Mouse (Mus musculus) Patski (cell line): ENCODE data around the gene Map2k6. TPM values are rescaled to one million over a fixed set of nuclear protein-coding genes. Genes with fewer than 3 reads are reported as not detected.
A peak's percentile ranks its signal among the peaks of the same experiment; 100 is the strongest.

Source experiments
- ATAC-seq: fragments of 100-300 bp; one replicate; pipeline ENCODE4 v1.8.0; 2021
- CTCF ChIA-PET: fragments of 350-600 bp; sonication (Branson Sonifier 250); formaldehyde crosslinking; loops from one replicate; lab custom pipeline; 2022; ENCODE audit warnings: inconsistent platforms; lab: Charles Lee
- POLR2A ChIA-PET: fragments of 350-600 bp; sonication (Branson Sonifier 250); formaldehyde crosslinking; loops from one replicate; lab custom pipeline; 2022; ENCODE audit warnings: antibody characterized with exemption, inconsistent platforms; lab: Charles Lee
- DNase-seq: peaks from one replicate; pipeline ENCODE4 v3.0.0-alpha.2; 2011; ENCODE audit warnings: low read depth, low spot score
- H3K27me3 ChIP-seq: fragments of 371-371 bp; one replicate; pipeline ENCODE4 v1.5.1; 2021
- CTCF ChIP-seq: fragments of 100-300 bp; IDR thresholded peaks from one replicate; pipeline ENCODE4 v1.5.1; 2021
- in situ Hi-C: fragments of 300-500 bp; cut with MboI; formaldehyde crosslinking; loops from 3 replicates; pipeline ENCODE4 v1.11.1; 2018; ENCODE audit warnings: low pct_unique_long_range_greater_than_20kb, mixed read lengths
- polyA plus RNA-seq: library from polyadenylated mRNA; unstranded; gene quantifications from one replicate; pipeline ENCODE4 v1.2.3, GENCODE M21; 2021

Gene Map2k6
- polyA plus RNA-seq, 1 experiment from 2014 or later: 14.3 TPM

GRCm38 (mm10) chr11:110400283-110400682, 1.4 kb downstream of the Map2k6 start:
- POLR2A ChIA-PET: interaction anchor here (1.1 kb wide), 1 partner anchor 46 kb away, joined by 6 read pairs; no protein-coding TSS in a partner anchor
- in situ Hi-C loops: no loop called here

GRCm38 (mm10) chr11:110402671-110403070, 3.7 kb downstream of the Map2k6 start:
- no peak for TF ChIP-seq CTCF
- ChIA-PET CTCF (interaction anchor here (0.7 kb wide), 1 partner anchor 37 kb away, joined by 4 read pairs; no protein-coding TSS in a partner anchor), POLR2A (no interaction called here)
- in situ Hi-C loops: no loop called here
- no peak for DNase-seq
- no peaks in the 10 kb centered on the region for H3K27me3 ChIP-seq
- ATAC-seq: no peak

More at GRCm38 (mm10) chr11:110400283-110400682, 1.4 kb downstream of the Map2k6 start:
- no peak for DNase-seq
- ATAC-seq: no peak
- TF ChIP-seq CTCF: no peak
- CTCF ChIA-PET: no interaction called here
- H3K27me3 ChIP-seq: no peaks in the 10 kb centered on the region

- no peak for TF ChIP-seq CTCF
- DNase-seq (no peak), ATAC-seq (no peak)
- CTCF ChIA-PET: no interaction called here
- POLR2A ChIA-PET: no interaction called here
- no peaks in the 10 kb centered on the region for H3K27me3 ChIP-seq
- in situ Hi-C loops: no loop called here
Observed at GRCm38 (mm10) chr11:110403602-110404001, 4.7 kb downstream of the Map2k6 start.

GRCm38 (mm10) chr11:110405607-110406006, 6.7 kb downstream of the Map2k6 start:
- DNase-seq (no peak), ATAC-seq (no peak)
- POLR2A ChIA-PET: no interaction called here
- no peaks in the 10 kb centered on the region for H3K27me3 ChIP-seq
- in situ Hi-C loops: no loop called here
- TF ChIP-seq CTCF: no peak
- CTCF ChIA-PET: no interaction called here

GRCm38 (mm10) chr11:110409131-110409530, 10.2 kb downstream of the Map2k6 start:
- no peak for DNase-seq
- in situ Hi-C loops: no loop called here
- TF ChIP-seq CTCF: no peak
- CTCF ChIA-PET: interaction anchor here (0.7 to 2.8 kb wide), 6 partner anchors 10 to 74 kb away, joined by 3 to 8 read pairs (median 4); partner anchors contain the start of gene Map2k6
- POLR2A ChIA-PET: no interaction called here
- ATAC-seq: no peak
- H3K27me3 ChIP-seq: no peaks in the 10 kb centered on the region

- in situ Hi-C loops: no loop called here
- ATAC-seq: no peak
- DNase-seq: no peak
- no peaks in the 10 kb centered on the region for H3K27me3 ChIP-seq
- ChIA-PET POLR2A (no interaction called here), CTCF (interaction anchor here (0.7 to 2.8 kb wide), 6 partner anchors 10 to 74 kb away, joined by 3 to 8 read pairs (median 4); partner anchors contain the start of gene Map2k6)
- peak; percentile 69 for TF ChIP-seq CTCF
Observed at GRCm38 (mm10) chr11:110409776-110410175, 10.9 kb downstream of the Map2k6 start.

- TF ChIP-seq CTCF: no peak
- ChIA-PET POLR2A (no interaction called here), CTCF (no interaction called here)
- no peak for DNase-seq
- no peaks in the 10 kb centered on the region for H3K27me3 ChIP-seq
- in situ Hi-C loops: no loop called here
- ATAC-seq: no peak
Observed at GRCm38 (mm10) chr11:110411596-110411995, 12.7 kb downstream of the Map2k6 start.

- ATAC-seq (no peak), DNase-seq (no peak)
- in situ Hi-C loops: no loop called here
- POLR2A ChIA-PET: no interaction called here
- no peaks in the 10 kb centered on the region for H3K27me3 ChIP-seq
- no peak for TF ChIP-seq CTCF
- CTCF ChIA-PET: no interaction called here
Observed at GRCm38 (mm10) chr11:110414263-110414662, 15.3 kb downstream of the Map2k6 start.

GRCm38 (mm10) chr11:110416691-110417090, 17.8 kb downstream of the Map2k6 start:
- ATAC-seq (no peak), DNase-seq (no peak)
- no peak for TF ChIP-seq CTCF
- ChIA-PET POLR2A (no interaction called here), CTCF (no interaction called here)
- in situ Hi-C loops: no loop called here
- no peaks in the 10 kb centered on the region for H3K27me3 ChIP-seq

GRCm38 (mm10) chr11:110420463-110420862, 21.5 kb downstream of the Map2k6 start:
- no peaks in the 10 kb centered on the region for H3K27me3 ChIP-seq
- TF ChIP-seq CTCF: no peak
- POLR2A ChIA-PET: no interaction called here
- CTCF ChIA-PET: no interaction called here
- DNase-seq (no peak), ATAC-seq (no peak)
- in situ Hi-C loops: no loop called here

- in situ Hi-C loops: no loop called here
- CTCF ChIA-PET: no interaction called here
- no peak for DNase-seq
- POLR2A ChIA-PET: no interaction called here
- ATAC-seq: no peak
- no peaks in the 10 kb centered on the region for H3K27me3 ChIP-seq
- TF ChIP-seq CTCF: no peak
Observed at GRCm38 (mm10) chr11:110426572-110427145, 27.7 kb downstream of the Map2k6 start.
